Mouse (Mus musculus): Measurements from ENCODE around the gene Oaz1.

GRCm38 (mm10) chr10:80791476-80792174, 34.8 kb upstream of the Oaz1 start:
- no peak for TF ChIP-seq POLR2A (IDR thresholded peaks at IDR 0.05; ENCODE audit: borderline replicate concordance, control insufficient read depth, low read depth, low read length)
- TF ChIP-seq CTCF (IDR thresholded peaks at IDR 0.05; ENCODE audit: control insufficient read depth, insufficient read depth, low read length): no peak
